Mouse (Mus musculus) MEL (cell line): Measurements from ENCODE around the gene Yif1a. TPM values are rescaled to one million over a fixed set of nuclear protein-coding genes. Genes with fewer than 3 reads are reported as not detected.

Experiments used
- DNase-seq: peaks from one replicate; pipeline ENCODE4 v3.0.0; 2011; ENCODE audit warnings: low read depth, low spot score
- H3K27ac ChIP-seq: 2 replicates; pipeline ENCODE4 v1.5.1; 2012; ENCODE audit warnings: low read depth, mild to moderate bottlenecking, control low read depth, low read length, moderate library complexity; ENCODE audit not compliant: control insufficient read depth
- H3K27me3 ChIP-seq, 2 experiments: fragments of 150-350 bp in 1 of 2; sonication (generic) in 1 of 2; 2 replicates each; pipeline ENCODE4 v1.6.1; 2012; ENCODE audit warnings: low read length in 2 of 2, mild to moderate bottlenecking in 2 of 2, improper control_type of control experiment in 1 of 2, moderate library complexity in 1 of 2; ENCODE audit not compliant: insufficient read depth in 2 of 2, control insufficient read depth in 1 of 2
- H3K36me3 ChIP-seq, 2 experiments: 2 replicates each; pipeline ENCODE4 v1.6.1; 2012 to 2014; ENCODE audit warnings: low read length in 2 of 2, improper control_type of control experiment in 1 of 2, inconsistent platforms in 1 of 2, mild to moderate bottlenecking in 1 of 2; ENCODE audit not compliant: insufficient read depth in 2 of 2, control insufficient read depth in 1 of 2
- H3K4me1 ChIP-seq, 2 experiments: fragments of 150-350 bp in 1 of 2; sonication (generic) in 1 of 2; 2 replicates each; pipeline ENCODE4 v1.6.1; 2012; ENCODE audit warnings: low read length in 2 of 2, improper control_type of control experiment in 1 of 2, mild to moderate bottlenecking in 1 of 2; ENCODE audit not compliant: insufficient read depth in 2 of 2, control insufficient read depth in 1 of 2
- H3K4me3 ChIP-seq, 2 experiments: fragments of 150-350 bp in 1 of 2; sonication (generic) in 1 of 2; 2 replicates each; pipeline ENCODE4 v1.5.1; 2012; ENCODE audit warnings: low read depth in 2 of 2, low read length in 2 of 2, mild to moderate bottlenecking in 2 of 2, moderate library complexity in 2 of 2, control low read depth in 1 of 2, improper control_type of control experiment in 1 of 2; ENCODE audit not compliant: control insufficient read depth in 1 of 2, insufficient read depth in 1 of 2
- H3K79me2 ChIP-seq: 2 replicates; pipeline ENCODE4 v1.6.1; 2012; ENCODE audit warnings: mild to moderate bottlenecking, low read length, moderate library complexity; ENCODE audit not compliant: control insufficient read depth, poor library complexity, insufficient read depth
- H3K9ac ChIP-seq: 2 replicates; pipeline ENCODE4 v1.6.1; 2012; ENCODE audit warnings: low read depth, mild to moderate bottlenecking, control low read depth, low read length, moderate library complexity; ENCODE audit not compliant: control insufficient read depth, poor library complexity, severe bottlenecking
- H3K9me3 ChIP-seq: fragments of 150-350 bp; sonication (generic); replicated peaks from 2 replicates; pipeline ENCODE4 v1.6.1; 2012; ENCODE audit warnings: mild to moderate bottlenecking, low read length, improper control_type of control experiment, moderate library complexity; ENCODE audit not compliant: insufficient read depth
- BHLHE40 ChIP-seq: IDR thresholded peaks from 2 replicates; pipeline ENCODE4 v1.6.1; 2012; ENCODE audit warnings: low read depth, mild to moderate bottlenecking, inconsistent platforms, low read length, improper control_type of control experiment, borderline replicate concordance
- CTCF ChIP-seq, 3 experiments: IDR thresholded peaks in 2 of 3; conservative IDR thresholded peaks in 1 of 3; 2 replicates each; pipeline ENCODE4 v1.5.1; 2011 to 2012; ENCODE audit warnings: low read length in 3 of 3, low read depth in 2 of 3, mild to moderate bottlenecking in 2 of 3, improper control_type of control experiment in 1 of 3, inconsistent platforms in 1 of 3, mixed read lengths in 1 of 3, moderate library complexity in 1 of 3; ENCODE audit not compliant: control insufficient read depth in 1 of 3, insufficient read depth in 1 of 3, poor library complexity in 1 of 3, severe bottlenecking in 1 of 3
- EP300 ChIP-seq, 2 experiments: IDR thresholded peaks; 2 replicates each; pipeline ENCODE4 v1.6.1; 2011; ENCODE audit warnings: improper control_type of control experiment in 2 of 2, low read length in 2 of 2, low read depth in 1 of 2, mild to moderate bottlenecking in 1 of 2
- ETS1 ChIP-seq: IDR thresholded peaks from 2 replicates; pipeline ENCODE4 v1.6.1; 2012; ENCODE audit warnings: low read depth, mild to moderate bottlenecking, inconsistent platforms, low read length, improper control_type of control experiment, moderate library complexity
- GABPA ChIP-seq: IDR thresholded peaks from 2 replicates; pipeline ENCODE4 v1.6.1; 2012; ENCODE audit warnings: low read depth, mild to moderate bottlenecking, inconsistent platforms, low read length, improper control_type of control experiment, moderate library complexity
- MAFK ChIP-seq: IDR thresholded peaks from 2 replicates; pipeline ENCODE4 v1.6.1; 2011; ENCODE audit warnings: low read depth, mild to moderate bottlenecking, low read length, improper control_type of control experiment, borderline replicate concordance
- MAX ChIP-seq: IDR thresholded peaks from 2 replicates; pipeline ENCODE4 v1.6.1; 2011; ENCODE audit warnings: low read length, improper control_type of control experiment
- MAZ ChIP-seq: IDR thresholded peaks from 2 replicates; pipeline ENCODE4 v1.6.1; 2012; ENCODE audit warnings: low read depth, mild to moderate bottlenecking, inconsistent platforms, low read length, improper control_type of control experiment
- MEF2A ChIP-seq: IDR thresholded peaks from 2 replicates; pipeline ENCODE4 v1.6.1; 2014; ENCODE audit warnings: low read depth, mild to moderate bottlenecking, inconsistent platforms, low read length, improper control_type of control experiment; ENCODE audit not compliant: poor library complexity, insufficient replicate concordance, severe bottlenecking; ENCODE audit errors: extremely low read depth
- MYC ChIP-seq: IDR thresholded peaks from 2 replicates; pipeline ENCODE4 v1.6.1; 2011; ENCODE audit warnings: low read depth, mild to moderate bottlenecking, low read length, improper control_type of control experiment, moderate library complexity
- NELFE ChIP-seq: IDR thresholded peaks from 2 replicates; pipeline ENCODE4 v1.6.1; 2011; ENCODE audit warnings: low read depth, low read length, improper control_type of control experiment
- NRF1 ChIP-seq: IDR thresholded peaks from 2 replicates; pipeline ENCODE4 v1.6.1; 2014; ENCODE audit warnings: low read depth, mild to moderate bottlenecking, inconsistent platforms, low read length, improper control_type of control experiment, moderate library complexity; ENCODE audit not compliant: poor library complexity, insufficient read depth, severe bottlenecking
- POLR2AphosphoS2 ChIP-seq: IDR thresholded peaks from 2 replicates; pipeline ENCODE4 v1.6.1; 2011; ENCODE audit warnings: low read length, improper control_type of control experiment
- POLR2AphosphoS5 ChIP-seq: IDR thresholded peaks from 2 replicates; pipeline ENCODE4 v1.6.1; 2012; ENCODE audit warnings: low read depth, borderline replicate concordance, mild to moderate bottlenecking, inconsistent platforms, low read length, moderate library complexity, mixed read lengths
- RAD21 ChIP-seq: IDR thresholded peaks from 2 replicates; pipeline ENCODE4 v1.6.1; 2011; ENCODE audit warnings: mild to moderate bottlenecking, low read depth, low read length, improper control_type of control experiment
- TAL1 ChIP-seq: IDR thresholded peaks from 2 replicates; pipeline ENCODE4 v1.6.1; 2012; ENCODE audit warnings: mild to moderate bottlenecking, inconsistent platforms, low read length, moderate library complexity, mixed read lengths
- UBTF ChIP-seq: IDR thresholded peaks from 2 replicates; pipeline ENCODE4 v1.6.1; 2012; ENCODE audit warnings: low read depth, mild to moderate bottlenecking, inconsistent platforms, low read length, improper control_type of control experiment, moderate library complexity, borderline replicate concordance; ENCODE audit not compliant: insufficient read depth
- USF1 ChIP-seq: IDR thresholded peaks from 2 replicates; pipeline ENCODE4 v1.6.1; 2014; ENCODE audit warnings: low read depth, mild to moderate bottlenecking, inconsistent platforms, low read length, improper control_type of control experiment, moderate library complexity
- USF2 ChIP-seq, 2 experiments: IDR thresholded peaks; 2 replicates each; pipeline ENCODE4 v1.6.1; 2011 to 2012; ENCODE audit warnings: improper control_type of control experiment in 2 of 2, low read length in 2 of 2, borderline replicate concordance in 1 of 2, inconsistent platforms in 1 of 2, low read depth in 1 of 2, mild to moderate bottlenecking in 1 of 2; ENCODE audit not compliant: insufficient read depth in 1 of 2
- ZC3H11A ChIP-seq: IDR thresholded peaks from 2 replicates; pipeline ENCODE4 v1.6.1; 2012; ENCODE audit warnings: low read depth, mild to moderate bottlenecking, inconsistent platforms, low read length, improper control_type of control experiment
- ZMIZ1 ChIP-seq: IDR thresholded peaks from 2 replicates; pipeline ENCODE4 v1.6.1; 2012; ENCODE audit warnings: low read depth, mild to moderate bottlenecking, inconsistent platforms, low read length, improper control_type of control experiment, moderate library complexity
- polyA plus RNA-seq, 2 experiments: library from polyadenylated mRNA; stranded (reverse) in 1 of 2; unstranded in 1 of 2; fragments of >175 nt in 1 of 2; fragments of >200 nt in 1 of 2; gene quantifications; 2 replicates each; pipeline versions ENCODE4 v1.2.1 to v1.2.4; 2012; ENCODE audit warnings: low replicate concordance in 2 of 2, low read depth in 1 of 2; ENCODE audit not compliant: insufficient read length in 2 of 2, insufficient read depth in 1 of 2, missing spikeins in 1 of 2
- total RNA-seq: library from RNA; depleted of rRNA; stranded (reverse); fragments of 300-350 nt; gene quantifications from 2 replicates; pipeline ENCODE4 v1.2.3, GENCODE M21; 2012

Gene Yif1a
- total and polyA plus RNA-seq, 3 experiments, result 54.0 to 64.3 TPM; not detected in 1

- TF ChIP-seq USF1 (no peak; the same call in 1 of the 2 replicates), ETS1 (peak; percentile 46; the same call in 1 of the 2 replicates), MEF2A (no peak), MAX (peak; percentile 74; the same call in 1 of the 2 replicates), TAL1 (peak; percentile 24; the same call in 1 of the 2 replicates), CTCF (IDR thresholded peaks at IDR 0.05 in 2 of 3, conservative IDR thresholded peaks at IDR 0.05 in 1 of 3; ENCODE audit: control insufficient read depth in 1 of 3, insufficient read depth in 1 of 3, low read depth in 2 of 3, low read length in 3 of 3, poor library complexity in 1 of 3, severe bottlenecking in 1 of 3) (no peak), USF2 (IDR thresholded peaks at IDR 0.05; ENCODE audit: borderline replicate concordance in 1 of 2, insufficient read depth in 1 of 2, low read depth in 1 of 2, low read length in 2 of 2) (no peak), UBTF (no peak), BHLHE40 (no peak), NELFE (peak; percentile 60), NRF1 (peak; percentile 67), EP300 (IDR thresholded peaks at IDR 0.05; ENCODE audit: low read depth in 1 of 2, low read length in 2 of 2) (peak in 1 of 2 experiments; percentile 23; a peak in 1 of 4 replicates), POLR2AphosphoS5 (no peak), ZC3H11A (no peak), MAZ (peak; percentile 88; the same call in 1 of the 2 replicates), MYC (no peak), POLR2AphosphoS2 (peak; percentile 59; the same call in 1 of the 2 replicates)
These were observed 47.3 kb upstream of the Yif1a start, which contains the start of gene Brms1 (continued) for GRCm38 (mm10) chr19:5040862-5041523.

DNA sequence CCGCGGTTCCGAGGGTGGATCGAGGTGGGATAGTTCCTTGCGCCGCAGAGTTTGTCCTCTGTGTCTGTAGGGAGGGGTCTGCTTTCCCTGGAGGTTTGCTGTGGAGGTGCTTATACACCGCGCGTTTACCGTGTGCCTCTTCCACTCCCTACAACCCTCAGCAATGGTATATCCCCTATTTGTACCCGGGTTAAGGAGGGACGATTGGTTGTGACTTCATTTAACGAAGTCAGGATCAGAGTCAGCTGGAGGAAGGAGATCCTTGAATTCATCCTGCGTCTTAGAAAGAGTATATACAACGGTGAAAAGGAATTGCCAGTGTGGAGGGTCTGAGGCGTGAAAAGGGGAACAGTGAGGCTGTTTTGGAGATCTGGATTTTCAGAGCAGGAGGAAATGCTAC lies 46.8 kb upstream of the Yif1a start:
- Histone ChIP-seq H3K79me2 (peaks cover 21% of the 10 kb centered on the region), H3K4me3 (peak overlapping the region; percentile 74 to 95), H3K4me1 (peaks cover 2 to 18% of the 10 kb centered on the region in 2 experiments), H3K9ac (peak overlapping the region; percentile 88), H3K27me3 (no peaks in the 10 kb centered on the region), H3K9me3 (no peaks in the 10 kb centered on the region)
- no peak for DNase-seq
- no peak for TF ChIP-seq GABPA
- no peak for TF ChIP-seq ZMIZ1
- TF ChIP-seq EP300 (IDR thresholded peaks at IDR 0.05; ENCODE audit: low read depth in 1 of 2, low read length in 2 of 2), result no peak
- TF ChIP-seq MAZ, result no peak
- TF ChIP-seq RAD21, result no peak
- TF ChIP-seq NELFE, result no peak
- TF ChIP-seq MAFK, result no peak
- TF ChIP-seq POLR2AphosphoS2, result no peak
- no peak for TF ChIP-seq ZC3H11A
- TF ChIP-seq MAX, result no peak
- no peak for TF ChIP-seq USF2 (IDR thresholded peaks at IDR 0.05; ENCODE audit: borderline replicate concordance in 1 of 2, insufficient read depth in 1 of 2, low read depth in 1 of 2, low read length in 2 of 2)
- TF ChIP-seq USF1, result no peak
- TF ChIP-seq, all 39 proteins: peak for 0
- peaks cover 2 to 7% of the 10 kb centered on the region in 2 experiments; a peak in 3 of 4 replicates for H3K36me3 ChIP-seq
- peak overlapping the region; percentile 56 for H3K27ac ChIP-seq
